Mouse (Mus musculus): ENCODE measurements around the gene Hsd17b6.

GRCm38 (mm10) chr10:128042466-128042865, 35.1 kb upstream of the Hsd17b6 start:
- TF ChIP-seq CTCF (IDR thresholded peaks at IDR 0.05) (no peak), EP300 (IDR thresholded peaks at IDR 0.05) (no peak)

All from lung, postnatal 0 days (tissue).